Mouse (Mus musculus): ENCODE measurements around the gene Cmpk1.
"Not testable (repeated sequence)": the region's sequence is repeated elsewhere in the genome, so short reads cannot be mapped to it uniquely, and the experiment has no call there.

Gene Cmpk1

GRCm38 (mm10) chr4:114986591-114987432, at the start of gene Cmpk1:
TSS of gene Cmpk1 (minus strand) at chr4:114987241.
- in situ Hi-C loops (cut with MboI; ENCODE audit: low sequenced_read_pairs) = no loop called here

- in situ Hi-C loops (cut with MboI; ENCODE audit: low sequenced_read_pairs) = no loop called here
Measured at GRCm38 (mm10) chr4:115035043-115035442, 48.0 kb upstream of the Cmpk1 start.

- in situ Hi-C loops (cut with MboI; ENCODE audit: low sequenced_read_pairs) = no loop called here
Measured at GRCm38 (mm10) chr4:115019997-115020396, 33.0 kb upstream of the Cmpk1 start.

GRCm38 (mm10) chr4:115014276-115014675, 27.2 kb upstream of the Cmpk1 start:
- in situ Hi-C loops (cut with MboI; ENCODE audit: low sequenced_read_pairs) = no loop called here

- in situ Hi-C loops (cut with MboI; ENCODE audit: low sequenced_read_pairs) = no loop called here
Measured at GRCm38 (mm10) chr4:115000429-115000795, 13.4 kb upstream of the Cmpk1 start.

- in situ Hi-C loops (cut with MboI; ENCODE audit: low sequenced_read_pairs) = no loop called here
Measured at GRCm38 (mm10) chr4:114999773-115000428, 12.9 kb upstream of the Cmpk1 start, which contains the start of gene Stil. TSS of gene Stil (plus strand) at chr4:115000159.

- in situ Hi-C loops (cut with MboI; ENCODE audit: low sequenced_read_pairs) = no loop called here
Measured at GRCm38 (mm10) chr4:114999445-114999772, 12.4 kb upstream of the Cmpk1 start.

GRCm38 (mm10) chr4:114997051-114997450, 10.0 kb upstream of the Cmpk1 start:
- in situ Hi-C loops (cut with MboI; ENCODE audit: low sequenced_read_pairs) = no loop called here

GRCm38 (mm10) chr4:114994218-114994617, 7.2 kb upstream of the Cmpk1 start:
- in situ Hi-C loops (cut with MboI; ENCODE audit: low sequenced_read_pairs) = no loop called here

- in situ Hi-C loops (cut with MboI; ENCODE audit: low sequenced_read_pairs) = no loop called here
Measured at GRCm38 (mm10) chr4:114986211-114986590, 840 bp downstream of the Cmpk1 start.

GRCm38 (mm10) chr4:114983020-114983419, 4.0 kb downstream of the Cmpk1 start:
- in situ Hi-C loops (cut with MboI; ENCODE audit: low sequenced_read_pairs) = no loop called here

GRCm38 (mm10) chr4:114982619-114983018, 4.4 kb downstream of the Cmpk1 start:
- in situ Hi-C loops (cut with MboI; ENCODE audit: low sequenced_read_pairs) = no loop called here

GRCm38 (mm10) chr4:114973229-114973740, 13.8 kb downstream of the Cmpk1 start:
- in situ Hi-C loops (cut with MboI; ENCODE audit: low sequenced_read_pairs) = no loop called here

- in situ Hi-C loops (cut with MboI; ENCODE audit: low sequenced_read_pairs) = no loop called here
Measured at GRCm38 (mm10) chr4:114970736-114971135, 16.3 kb downstream of the Cmpk1 start.

GRCm38 (mm10) chr4:114960881-114961280, 26.2 kb downstream of the Cmpk1 start:
- in situ Hi-C loops (cut with MboI; ENCODE audit: low sequenced_read_pairs) = not testable (repeated sequence)

GRCm38 (mm10) chr4:114959533-114959932, 27.5 kb downstream of the Cmpk1 start:
- in situ Hi-C loops (cut with MboI; ENCODE audit: low sequenced_read_pairs) = no loop called here

- in situ Hi-C loops (cut with MboI; ENCODE audit: low sequenced_read_pairs) = no loop called here
Measured at GRCm38 (mm10) chr4:114958786-114959185, 28.3 kb downstream of the Cmpk1 start.

GRCm38 (mm10) chr4:114958231-114958630, 28.8 kb downstream of the Cmpk1 start:
- in situ Hi-C loops (cut with MboI; ENCODE audit: low sequenced_read_pairs) = no loop called here

GRCm38 (mm10) chr4:114957403-114957802, 29.6 kb downstream of the Cmpk1 start:
- in situ Hi-C loops (cut with MboI; ENCODE audit: low sequenced_read_pairs) = no loop called here

- in situ Hi-C loops (cut with MboI; ENCODE audit: low sequenced_read_pairs) = no loop called here
Measured at GRCm38 (mm10) chr4:114953172-114953571, 33.9 kb downstream of the Cmpk1 start.

- in situ Hi-C loops (cut with MboI; ENCODE audit: low sequenced_read_pairs) = no loop called here
Measured at GRCm38 (mm10) chr4:114947852-114948481, 39.1 kb downstream of the Cmpk1 start.

- in situ Hi-C loops (cut with MboI; ENCODE audit: low sequenced_read_pairs) = no loop called here
Measured at GRCm38 (mm10) chr4:114947395-114947794, 39.6 kb downstream of the Cmpk1 start.
